Mouse (Mus musculus) stomach, postnatal 0 days (tissue): ENCODE measurements around the gene Gm10563.

Source experiments
- CTCF ChIP-seq: IDR thresholded peaks from 2 replicates; pipeline ENCODE4 v1.5.1; 2016; ENCODE audit warnings: antibody characterized with exemption, low read depth, mild to moderate bottlenecking, moderate library complexity
- EP300 ChIP-seq: optimal IDR thresholded peaks from 2 replicates; pipeline ENCODE3; 2016; ENCODE audit warnings: antibody characterized with exemption

- TF ChIP-seq CTCF (no peak), EP300 (no peak)
These were observed 1.7 kb downstream of the Gm10563 start for GRCm38 (mm10) chr4:155643531-155643930.
